Mouse (Mus musculus) kidney, adult 8-10 months (tissue): Measurements from ENCODE around the gene 1700001O22Rik.

Experiments
- DNase-seq, 2 experiments: peaks; one replicate each; pipeline ENCODE4 v3.0.0; 2022

The 1700001O22Rik gene

GRCm38 (mm10) chr2:30747602-30748162 lies 55.8 kb downstream of the 1700001O22Rik start:
- DNase-seq: no peak
